Mouse (Mus musculus) thymus, adult 2 months (tissue): Measurements from ENCODE around the gene Trim71.

ENCODE experiments used
- CTCF ChIP-seq: fragments of 200-500 bp; IDR thresholded peaks from 2 replicates; pipeline ENCODE4 v1.5.1; 2012; ENCODE audit warnings: mild to moderate bottlenecking, control low read depth, low read length, moderate library complexity, borderline replicate concordance; ENCODE audit not compliant: control insufficient read depth, poor library complexity, insufficient read depth; ENCODE audit errors: extremely low read depth
- POLR2A ChIP-seq: fragments of 200-500 bp; IDR thresholded peaks from 2 replicates; pipeline ENCODE4 v1.6.1; 2012; ENCODE audit warnings: mild to moderate bottlenecking, low read length, control low read depth, moderate library complexity; ENCODE audit not compliant: control insufficient read depth, poor library complexity, insufficient read depth; ENCODE audit errors: extremely low read depth

- TF ChIP-seq CTCF: no peak
- TF ChIP-seq POLR2A: no peak
Measured at GRCm38 (mm10) chr9:114564667-114565066, 498 bp upstream of the Trim71 start.
